Mouse (Mus musculus) midbrain, embryonic 16.5 days (tissue): Measurements from ENCODE around the gene Cox15. TPM values are rescaled to one million over a fixed set of nuclear protein-coding genes. Genes with fewer than 3 reads are reported as not detected.

ENCODE experiments used
- ATAC-seq: fragments of 200-750 bp; cut with Nextera tagmentation; 2 replicates; pipeline ENCODE4 v1.8.0; 2017; ENCODE audit warnings: moderate TSS enrichment
- H3K27ac ChIP-seq: fragments of 300-500 bp; sonication (generic); 2 replicates; pipeline ENCODE4 v1.5.1; 2014; ENCODE audit warnings: mild to moderate bottlenecking, low read length, mixed read lengths
- H3K27me3 ChIP-seq: fragments of 300-500 bp; sonication (generic); 2 replicates; pipeline ENCODE4 v1.6.1; 2014; ENCODE audit warnings: low read depth, low read length, mixed read lengths; ENCODE audit not compliant: control insufficient read depth, insufficient read depth
- H3K36me3 ChIP-seq: fragments of 300-500 bp; sonication (generic); 2 replicates; pipeline ENCODE4 v1.6.1; 2014; ENCODE audit warnings: mild to moderate bottlenecking, low read length, moderate library complexity, mixed read lengths; ENCODE audit not compliant: control insufficient read depth, insufficient read depth
- H3K4me1 ChIP-seq: fragments of 300-500 bp; sonication (generic); 2 replicates; pipeline ENCODE4 v1.6.1; 2014; ENCODE audit warnings: mild to moderate bottlenecking, low read length, mixed read lengths; ENCODE audit not compliant: control insufficient read depth, insufficient read depth
- H3K4me2 ChIP-seq: fragments of 300-500 bp; sonication (generic); 2 replicates; pipeline ENCODE4 v1.6.1; 2014; ENCODE audit warnings: mild to moderate bottlenecking, low read length, mixed read lengths
- H3K4me3 ChIP-seq: fragments of 300-500 bp; sonication (generic); 2 replicates; pipeline ENCODE4 v1.5.1; 2014; ENCODE audit warnings: low read depth, mild to moderate bottlenecking, low read length, moderate library complexity, mixed read lengths
- H3K9ac ChIP-seq: fragments of 300-500 bp; sonication (generic); 2 replicates; pipeline ENCODE4 v1.6.1; 2014; ENCODE audit warnings: low read depth, low read length, mixed read lengths
- H3K9me3 ChIP-seq: fragments of 300-500 bp; sonication (generic); replicated peaks from 2 replicates; pipeline ENCODE4 v1.6.1; 2014; ENCODE audit warnings: mild to moderate bottlenecking, low read length, mixed read lengths; ENCODE audit not compliant: control insufficient read depth, poor library complexity, severe bottlenecking
- whole genome bisulfite sequencing: fragments of 180-500 bp; shearing (Covaris S2); extraction: QIAGEN DNeasy Blood & Tissue Kit; methylation state at CpG from one replicate; pipeline ENCODE4 v1.1.7; 2014; 5-methylcytosine and 5-hydroxymethylcytosine counted together
- polyA plus RNA-seq: library from polyadenylated mRNA; unstranded; fragments of >200 nt; fragmentation: Nextera tagmentation; extraction: Ambion mirVana; gene quantifications from 2 replicates; pipeline ENCODE4 v1.2.1, GENCODE M21; 2015

Gene Cox15
- 13.1 and 14.4 TPM in 2 replicates for polyA plus RNA-seq

GRCm38 (mm10) chr19:43752489-43753225 is at the start of gene Cox15, which contains the start of gene Cutc:
Gene Cox15 (minus strand): TSS chr19:43753000.
Gene Cutc (plus strand): TSS chr19:43752996.
- WGBS, result under 1% methylated on average over 60 of the region's 62 CpGs
- Histone ChIP-seq H3K27me3 (no peaks in the 10 kb centered on the region), H3K9me3 (no peaks in the 10 kb centered on the region), H3K9ac (peak within 1 kb of the TSS; percentile 78), H3K4me2 (peak within 1 kb of the TSS; percentile 71), H3K36me3 (peaks cover 14% of the 10 kb centered on the region; the same call in 1 of the 2 replicates), H3K27ac (peak within 1 kb of the TSS; percentile 96), H3K4me1 (peaks cover 13% of the 10 kb centered on the region), H3K4me3 (peak within 1 kb of the TSS; percentile 76)
- ATAC-seq, result peak; percentile 93

- WGBS, result 85% methylated on average over 9 of the region's 9 CpGs
- H3K27ac ChIP-seq, result no peak overlapping the region
- no peak for ATAC-seq
Observed at GRCm38 (mm10) chr19:43801427-43802051, 48.7 kb upstream of the Cox15 start.

GRCm38 (mm10) chr19:43797216-43797615 is 44.4 kb upstream of the Cox15 start:
- Histone ChIP-seq H3K9me3 (no peaks in the 10 kb centered on the region), H3K36me3 (no peaks in the 10 kb centered on the region), H3K27me3 (no peaks in the 10 kb centered on the region), H3K4me1 (no peaks in the 10 kb centered on the region), H3K27ac (no peak overlapping the region), H3K4me2 (no peak overlapping the region), H3K4me3 (no peak overlapping the region), H3K9ac (no peak overlapping the region)
- WGBS, result 75% methylated on average over 5 of the region's 5 CpGs
- no peak for ATAC-seq

More at GRCm38 (mm10) chr19:43801427-43802051, 48.7 kb upstream of the Cox15 start:
- no peaks in the 10 kb centered on the region for H3K36me3 ChIP-seq
- no peak overlapping the region for H3K4me3 ChIP-seq
- H3K4me2 ChIP-seq, result no peak overlapping the region
- no peaks in the 10 kb centered on the region for H3K27me3 ChIP-seq
- H3K9ac ChIP-seq, result no peak overlapping the region
- no peaks in the 10 kb centered on the region for H3K9me3 ChIP-seq
- H3K4me1 ChIP-seq, result no peaks in the 10 kb centered on the region

DNA sequence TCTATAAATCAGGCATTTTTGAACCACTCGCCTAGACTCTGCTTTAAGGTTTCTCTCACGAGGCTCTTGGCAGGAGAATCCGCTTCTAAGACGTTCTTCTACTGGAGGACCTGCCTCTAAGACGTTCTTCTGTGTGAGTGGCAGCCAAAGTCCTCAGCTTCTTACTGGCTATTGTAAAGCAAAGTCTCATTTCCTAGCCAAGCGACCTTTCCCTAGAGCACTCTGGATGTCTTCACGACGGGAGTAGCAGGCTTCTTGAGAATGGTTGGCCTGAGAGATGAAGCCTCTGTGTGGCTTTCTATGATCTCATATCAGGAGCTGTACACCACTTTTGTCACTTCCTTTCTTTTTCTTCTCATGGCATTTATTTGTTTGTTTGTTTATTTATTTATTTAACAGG is 42.7 kb upstream of the Cox15 start:
- Histone ChIP-seq H3K4me3 (no peak overlapping the region), H3K36me3 (no peaks in the 10 kb centered on the region), H3K4me1 (no peaks in the 10 kb centered on the region), H3K4me2 (no peak overlapping the region), H3K27me3 (no peaks in the 10 kb centered on the region), H3K27ac (no peak overlapping the region), H3K9me3 (no peaks in the 10 kb centered on the region), H3K9ac (no peak overlapping the region)
- ATAC-seq, result no peak
- WGBS, result 82% methylated on average over 8 of the region's 8 CpGs

GRCm38 (mm10) chr19:43793951-43794350 is 41.2 kb upstream of the Cox15 start:
- Histone ChIP-seq H3K4me2 (no peak overlapping the region), H3K4me1 (no peaks in the 10 kb centered on the region), H3K4me3 (no peak overlapping the region), H3K9ac (no peak overlapping the region), H3K36me3 (no peaks in the 10 kb centered on the region), H3K9me3 (no peaks in the 10 kb centered on the region), H3K27me3 (no peaks in the 10 kb centered on the region), H3K27ac (no peak overlapping the region)
- WGBS, result 81% methylated on average over 1 of the region's 1 CpGs
- ATAC-seq, result no peak

DNA sequence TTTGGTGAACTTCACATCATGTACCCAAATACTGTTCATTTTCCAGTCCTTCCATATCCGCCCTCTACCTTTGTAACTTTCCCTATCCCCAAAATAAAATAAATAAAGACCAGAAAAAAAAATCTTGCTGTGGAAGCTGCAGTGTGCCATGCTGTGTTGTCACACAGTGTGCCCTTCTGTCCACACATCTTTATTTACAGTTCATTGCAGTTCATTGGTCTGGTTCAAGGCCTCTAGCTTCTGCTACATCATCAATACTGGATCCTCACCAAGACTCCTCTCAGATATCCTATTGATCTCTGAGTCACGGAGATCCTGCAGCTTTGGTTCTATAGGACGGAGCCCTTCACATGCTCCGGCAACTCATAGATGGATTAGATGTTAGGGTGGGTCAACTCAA is 39.7 kb upstream of the Cox15 start:
- Histone ChIP-seq H3K36me3 (no peaks in the 10 kb centered on the region), H3K27ac (no peak overlapping the region), H3K27me3 (no peaks in the 10 kb centered on the region), H3K9ac (no peak overlapping the region), H3K4me3 (no peak overlapping the region), H3K4me1 (no peaks in the 10 kb centered on the region), H3K9me3 (no peaks in the 10 kb centered on the region), H3K4me2 (no peak overlapping the region)
- 87% methylated on average over 4 of the region's 4 CpGs for WGBS
- no peak for ATAC-seq

DNA sequence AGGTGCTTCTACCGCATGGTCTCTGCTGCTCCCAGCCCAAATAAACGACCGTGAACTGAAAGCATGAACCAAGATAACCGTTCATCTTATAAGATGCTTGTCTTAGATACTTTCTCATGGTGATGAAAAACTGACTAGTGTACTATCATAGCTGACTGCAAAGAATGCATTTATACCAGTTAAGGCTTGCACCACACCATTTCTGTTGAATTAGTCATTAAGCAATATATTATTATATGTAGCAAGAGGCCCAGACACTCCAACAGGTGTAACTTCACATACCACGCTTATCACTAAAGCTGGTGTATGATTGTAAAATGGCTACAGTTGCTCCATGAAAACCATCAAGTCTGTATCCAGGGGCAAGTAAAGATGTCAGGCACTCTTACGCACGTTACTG is 37.0 kb upstream of the Cox15 start:
- Histone ChIP-seq H3K27me3 (no peaks in the 10 kb centered on the region), H3K9me3 (no peaks in the 10 kb centered on the region), H3K9ac (no peak overlapping the region), H3K4me2 (no peak overlapping the region), H3K27ac (no peak overlapping the region), H3K4me3 (no peak overlapping the region), H3K4me1 (no peaks in the 10 kb centered on the region), H3K36me3 (no peaks in the 10 kb centered on the region)
- no peak for ATAC-seq
- 90% methylated on average over 7 of the region's 7 CpGs for WGBS

GRCm38 (mm10) chr19:43786249-43787026 is 33.6 kb upstream of the Cox15 start:
- no peak overlapping the region for H3K4me2 ChIP-seq
- H3K27ac ChIP-seq, result no peak overlapping the region
- ATAC-seq, result no peak
- H3K36me3 ChIP-seq, result no peaks in the 10 kb centered on the region
- H3K4me1 ChIP-seq, result no peaks in the 10 kb centered on the region
- no peak overlapping the region for H3K9ac ChIP-seq
- WGBS, result 87% methylated on average over 13 of the region's 13 CpGs
- H3K4me3 ChIP-seq, result no peak overlapping the region
- no peaks in the 10 kb centered on the region for H3K9me3 ChIP-seq
- no peaks in the 10 kb centered on the region for H3K27me3 ChIP-seq

DNA sequence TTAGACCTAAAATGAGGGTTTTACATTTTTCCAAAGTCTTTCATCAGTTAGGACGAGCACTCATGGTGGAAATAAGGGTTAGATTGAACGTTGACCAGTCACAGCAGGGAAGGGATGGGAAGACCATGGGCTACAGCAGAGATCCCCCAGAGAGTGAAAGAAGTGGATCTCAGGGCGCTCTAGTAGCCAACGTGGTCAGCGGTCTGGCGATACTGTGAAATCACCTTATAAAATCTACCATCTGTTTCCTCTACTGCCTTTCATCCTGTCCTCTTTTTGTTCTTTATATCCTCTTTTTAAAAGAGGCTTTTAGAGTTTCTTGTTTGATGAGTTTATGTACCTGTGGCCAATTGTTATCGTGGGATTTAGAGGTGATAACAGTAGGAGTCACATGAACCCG is 32.0 kb upstream of the Cox15 start:
- H3K9ac ChIP-seq, result no peak overlapping the region
- H3K27me3 ChIP-seq, result no peaks in the 10 kb centered on the region
- H3K9me3 ChIP-seq, result no peaks in the 10 kb centered on the region
- 78% methylated on average over 8 of the region's 8 CpGs for WGBS
- ATAC-seq, result no peak
- H3K4me2 ChIP-seq, result no peak overlapping the region
- H3K27ac ChIP-seq, result no peak overlapping the region
- no peaks in the 10 kb centered on the region for H3K4me1 ChIP-seq
- H3K36me3 ChIP-seq, result no peaks in the 10 kb centered on the region
- no peak overlapping the region for H3K4me3 ChIP-seq
